Mouse (Mus musculus) neural tube, embryonic 15.5 days (tissue): ENCODE measurements around the gene Capzb. TPM values are rescaled to one million over a fixed set of nuclear protein-coding genes. Genes with fewer than 3 reads are reported as not detected.

Source experiments
- ATAC-seq: fragments of 200-750 bp; cut with Nextera tagmentation; 2 replicates; pipeline ENCODE4 v1.8.0; 2017; ENCODE audit warnings: mild to moderate bottlenecking, moderate TSS enrichment, moderate library complexity; ENCODE audit not compliant: low FRiP score
- H3K27ac ChIP-seq: fragments of 300-500 bp; sonication (generic); replicated peaks from 2 replicates; pipeline ENCODE4 v1.5.1; 2015; ENCODE audit warnings: mild to moderate bottlenecking, inconsistent platforms
- H3K27me3 ChIP-seq: fragments of 300-500 bp; sonication (generic); replicated peaks from 2 replicates; pipeline ENCODE4 v1.6.1; 2015; ENCODE audit warnings: inconsistent platforms
- H3K36me3 ChIP-seq: fragments of 300-500 bp; sonication (generic); 2 replicates; pipeline ENCODE4 v1.6.1; 2015; ENCODE audit warnings: inconsistent platforms
- H3K4me1 ChIP-seq: fragments of 300-500 bp; sonication (generic); 2 replicates; pipeline ENCODE4 v1.6.1; 2015; ENCODE audit warnings: inconsistent platforms
- H3K4me2 ChIP-seq: fragments of 300-500 bp; sonication (generic); 2 replicates; pipeline ENCODE4 v1.6.1; 2015; ENCODE audit warnings: inconsistent platforms, mild to moderate bottlenecking, moderate library complexity
- H3K4me3 ChIP-seq: fragments of 300-500 bp; sonication (generic); replicated peaks from 2 replicates; pipeline ENCODE4 v1.5.1; 2015; ENCODE audit warnings: mild to moderate bottlenecking, inconsistent platforms
- H3K9ac ChIP-seq: fragments of 300-500 bp; sonication (generic); replicated peaks from 2 replicates; pipeline ENCODE4 v1.6.1; 2015; ENCODE audit warnings: mild to moderate bottlenecking, inconsistent platforms
- H3K9me3 ChIP-seq: fragments of 300-500 bp; sonication (generic); replicated peaks from 2 replicates; pipeline ENCODE4 v1.6.1; 2016; ENCODE audit warnings: inconsistent platforms
- WGBS: fragments of 180-500 bp; shearing (Covaris S2); methylation state at CpG from one replicate; pipeline ENCODE4 v1.1.7; 2015; ENCODE audit warnings: mixed read lengths; 5-methylcytosine and 5-hydroxymethylcytosine counted together
- polyA plus RNA-seq: library from polyadenylated mRNA; unstranded; fragments of >200 nt; fragmentation: Nextera tagmentation; extraction: Ambion mirVana; gene quantifications from 2 replicates; pipeline ENCODE4 v1.2.1, GENCODE M21; 2015

Gene Capzb
- polyA plus RNA-seq, 1 experiment from 2014 or later = 323 TPM

- 89% methylated on average over 2 of the region's 2 CpGs for WGBS
- Histone ChIP-seq H3K4me2 (no peak overlapping the region), H3K27me3 (no peaks in the 10 kb centered on the region), H3K4me1 (peaks cover 64% of the 10 kb centered on the region), H3K36me3 (peaks cover 9% of the 10 kb centered on the region; the same call in 1 of the 2 replicates), H3K27ac (no peak overlapping the region), H3K9ac (no peak overlapping the region), H3K4me3 (no peak overlapping the region), H3K9me3 (no peaks in the 10 kb centered on the region)
- ATAC-seq = no peak
Measured at GRCm38 (mm10) chr4:139245534-139245933, 52.8 kb downstream of the Capzb start.

- ATAC-seq = no peak
- H3K9ac ChIP-seq = no peak overlapping the region
- 30% methylated on average over 7 of the region's 7 CpGs for WGBS
Measured at GRCm38 (mm10) chr4:139246130-139246877, 53.6 kb downstream of the Capzb start.

DNA sequence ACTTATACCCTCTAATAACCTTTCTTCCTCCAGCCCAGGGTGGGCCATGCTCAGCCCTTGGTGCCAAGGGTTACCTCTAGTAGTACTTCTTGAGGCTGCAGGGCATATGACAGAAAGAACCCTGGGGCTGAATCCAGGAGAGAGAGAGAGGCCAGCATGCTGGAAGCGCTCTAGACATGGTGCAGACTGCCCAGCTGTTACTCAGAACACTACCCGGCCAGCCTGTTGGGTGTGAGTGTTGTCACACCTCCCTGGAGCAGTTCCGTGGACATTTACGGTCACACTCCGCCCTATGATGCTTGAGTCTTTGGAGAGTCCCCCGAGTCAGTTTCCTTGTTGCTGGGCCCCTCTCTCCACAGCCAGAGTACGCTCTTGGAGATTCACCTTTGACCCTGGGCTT lies 55.3 kb downstream of the Capzb start:
- ATAC-seq = no peak
- peaks cover 61% of the 10 kb centered on the region for H3K4me1 ChIP-seq
- no peak overlapping the region for H3K9ac ChIP-seq
- no peak overlapping the region for H3K27ac ChIP-seq
- 73% methylated on average over 7 of the region's 7 CpGs for WGBS
- H3K36me3 ChIP-seq = no peaks in the 10 kb centered on the region
- H3K9me3 ChIP-seq = no peaks in the 10 kb centered on the region
- no peaks in the 10 kb centered on the region for H3K27me3 ChIP-seq
- no peak overlapping the region for H3K4me2 ChIP-seq
- H3K4me3 ChIP-seq = no peak overlapping the region

More at GRCm38 (mm10) chr4:139246130-139246877, 53.6 kb downstream of the Capzb start:
- Histone ChIP-seq H3K36me3 (peaks cover 6% of the 10 kb centered on the region; the same call in 1 of the 2 replicates), H3K4me1 (peaks cover 66% of the 10 kb centered on the region), H3K9me3 (no peaks in the 10 kb centered on the region), H3K27ac (peak overlapping the region; percentile 65), H3K27me3 (no peaks in the 10 kb centered on the region), H3K4me2 (no peak overlapping the region), H3K4me3 (no peak overlapping the region)

DNA sequence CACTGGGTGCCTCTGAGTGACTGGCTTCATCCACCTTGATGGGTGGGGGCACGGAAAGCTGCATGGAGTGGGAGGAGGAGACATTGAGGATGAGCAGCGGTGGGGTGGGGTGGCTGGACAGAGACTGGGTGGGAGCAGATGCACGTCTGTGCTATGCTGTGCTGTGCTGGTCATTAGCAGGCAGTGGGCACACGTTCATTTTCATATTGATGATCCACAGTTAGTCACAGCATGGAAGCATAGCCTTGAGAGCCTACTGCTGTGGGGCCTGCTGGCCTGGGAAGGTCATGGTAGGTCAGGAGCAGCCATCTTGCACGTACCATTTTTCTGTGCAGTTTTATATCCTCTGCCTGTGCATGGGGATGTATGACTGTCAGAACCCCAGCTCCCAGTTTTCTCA lies 56.0 kb downstream of the Capzb start:
- Histone ChIP-seq H3K27ac (0 out of 2 replicates have a peak overlapping the region, but pooled peaks have one; percentile 25), H3K36me3 (no peaks in the 10 kb centered on the region), H3K4me3 (no peak overlapping the region), H3K9me3 (no peaks in the 10 kb centered on the region), H3K27me3 (no peaks in the 10 kb centered on the region), H3K9ac (no peak overlapping the region), H3K4me1 (peaks cover 64% of the 10 kb centered on the region), H3K4me2 (no peak overlapping the region)
- WGBS = 69% methylated on average over 5 of the region's 5 CpGs
- ATAC-seq = no peak

DNA sequence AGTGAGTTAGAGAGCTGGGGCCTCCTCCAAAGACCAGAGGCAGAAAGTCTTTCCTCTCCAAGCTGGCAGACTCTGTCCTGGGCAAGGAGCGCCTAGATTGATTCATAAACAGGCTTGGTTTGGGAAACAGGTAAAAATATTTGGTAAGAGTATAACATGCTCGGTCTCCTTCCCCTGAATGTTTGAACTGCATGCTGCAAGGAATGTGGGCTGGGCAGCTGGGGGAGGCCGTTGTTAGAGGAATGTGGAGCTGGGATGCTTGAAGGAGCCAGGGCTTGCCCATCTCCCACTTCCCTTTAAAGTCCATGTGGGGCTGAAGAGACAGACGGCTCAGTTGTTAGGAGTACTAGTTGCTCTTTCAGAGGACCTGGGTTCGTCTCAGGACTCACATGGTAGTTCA lies 57.3 kb downstream of the Capzb start:
- H3K4me1 ChIP-seq = peaks cover 54% of the 10 kb centered on the region
- WGBS = 60% methylated on average over 5 of the region's 5 CpGs
- H3K27me3 ChIP-seq = no peaks in the 10 kb centered on the region
- no peaks in the 10 kb centered on the region for H3K9me3 ChIP-seq
- H3K4me2 ChIP-seq = no peak overlapping the region
- H3K27ac ChIP-seq = no peak overlapping the region
- ATAC-seq = no peak
- H3K9ac ChIP-seq = no peak overlapping the region
- H3K4me3 ChIP-seq = no peak overlapping the region
- no peaks in the 10 kb centered on the region for H3K36me3 ChIP-seq

GRCm38 (mm10) chr4:139250886-139251285 lies 58.2 kb downstream of the Capzb start:
- Histone ChIP-seq H3K4me1 (peaks cover 49% of the 10 kb centered on the region), H3K4me3 (no peak overlapping the region), H3K27me3 (no peaks in the 10 kb centered on the region), H3K36me3 (no peaks in the 10 kb centered on the region), H3K9me3 (no peaks in the 10 kb centered on the region), H3K27ac (no peak overlapping the region), H3K4me2 (no peak overlapping the region), H3K9ac (no peak overlapping the region)
- no peak for ATAC-seq
- 79% methylated on average over 8 of the region's 8 CpGs for WGBS

GRCm38 (mm10) chr4:139252051-139252760 lies 59.5 kb downstream of the Capzb start:
- peak overlapping the region; percentile 38; the same call in 1 of the 2 replicates for H3K27ac ChIP-seq
- H3K4me1 ChIP-seq = peaks cover 35% of the 10 kb centered on the region
- no peak overlapping the region for H3K4me3 ChIP-seq
- H3K9ac ChIP-seq = no peak overlapping the region
- no peak for ATAC-seq
- H3K27me3 ChIP-seq = no peaks in the 10 kb centered on the region
- peaks cover 3% of the 10 kb centered on the region for H3K36me3 ChIP-seq
- WGBS = 60% methylated on average over 22 of the region's 22 CpGs
- no peaks in the 10 kb centered on the region for H3K9me3 ChIP-seq
- no peak overlapping the region for H3K4me2 ChIP-seq

- H3K36me3 ChIP-seq = peaks cover 12% of the 10 kb centered on the region
- no peak overlapping the region for H3K27ac ChIP-seq
- no peak overlapping the region for H3K4me3 ChIP-seq
- no peak for ATAC-seq
- H3K4me1 ChIP-seq = peaks cover 34% of the 10 kb centered on the region
- H3K9me3 ChIP-seq = no peaks in the 10 kb centered on the region
- H3K27me3 ChIP-seq = no peaks in the 10 kb centered on the region
- H3K9ac ChIP-seq = no peak overlapping the region
- WGBS = 82% methylated on average over 9 of the region's 9 CpGs
- H3K4me2 ChIP-seq = no peak overlapping the region
Measured at GRCm38 (mm10) chr4:139253206-139253605, 60.5 kb downstream of the Capzb start.

- Histone ChIP-seq H3K9ac (no peak overlapping the region), H3K27me3 (no peaks in the 10 kb centered on the region), H3K4me3 (no peak overlapping the region), H3K9me3 (no peaks in the 10 kb centered on the region), H3K36me3 (peaks cover 28% of the 10 kb centered on the region), H3K27ac (no peak overlapping the region), H3K4me2 (no peak overlapping the region), H3K4me1 (peaks cover 15% of the 10 kb centered on the region)
- ATAC-seq = no peak
- WGBS = 92% methylated on average over 4 of the region's 4 CpGs
Measured at GRCm38 (mm10) chr4:139256146-139256545, 63.4 kb downstream of the Capzb start.

DNA sequence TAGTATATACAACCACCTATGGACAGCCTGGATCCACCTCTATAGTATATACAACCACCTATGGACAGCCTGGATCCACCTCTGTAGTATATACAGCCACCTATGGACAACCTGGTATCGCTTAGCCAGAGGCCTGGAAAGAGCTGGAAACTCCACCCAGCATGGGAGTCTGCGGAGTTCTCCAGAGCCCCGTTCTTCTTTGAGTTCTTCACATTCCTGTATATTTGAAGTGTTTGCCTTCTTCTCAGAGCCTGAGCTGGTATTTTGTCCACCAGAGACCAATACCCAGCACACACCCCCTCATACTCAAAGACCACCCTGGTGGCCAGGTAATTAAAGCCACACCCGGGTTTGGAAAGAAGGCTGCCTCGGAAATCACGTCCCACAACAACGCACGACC lies 64.0 kb downstream of the Capzb start:
- no peak for ATAC-seq
- H3K36me3 ChIP-seq = peaks cover 29% of the 10 kb centered on the region
- H3K4me2 ChIP-seq = no peak overlapping the region
- WGBS = 94% methylated on average over 8 of the region's 8 CpGs
- no peak overlapping the region for H3K9ac ChIP-seq
- H3K27me3 ChIP-seq = no peaks in the 10 kb centered on the region
- no peaks in the 10 kb centered on the region for H3K9me3 ChIP-seq
- H3K4me1 ChIP-seq = peaks cover 11% of the 10 kb centered on the region
- no peak overlapping the region for H3K27ac ChIP-seq
- H3K4me3 ChIP-seq = no peak overlapping the region

- no peak overlapping the region for H3K27ac ChIP-seq
- no peak overlapping the region for H3K4me2 ChIP-seq
- ATAC-seq = no peak
- no peaks in the 10 kb centered on the region for H3K4me1 ChIP-seq
- no peak overlapping the region for H3K9ac ChIP-seq
- peaks cover 46% of the 10 kb centered on the region for H3K36me3 ChIP-seq
- no peaks in the 10 kb centered on the region for H3K27me3 ChIP-seq
- H3K9me3 ChIP-seq = no peaks in the 10 kb centered on the region
- 87% methylated on average over 6 of the region's 6 CpGs for WGBS
- H3K4me3 ChIP-seq = no peak overlapping the region
Measured at GRCm38 (mm10) chr4:139258621-139259301, 66.1 kb downstream of the Capzb start.
